ENCODE assay signal across 8 mouse cellular contexts in genomic region chr3:34080900-34081662, GRCm38 (mm10). TPM values are rescaled to one million over a fixed set of nuclear protein-coding genes. Genes with fewer than 3 reads are reported as not detected.
A peak's percentile ranks its signal among the peaks of the same experiment; 100 is the strongest.
DNase-seq lines count a peak whose midpoint lies in the region; ATAC-seq and TF ChIP-seq lines count a peak whose summit lies in the region.

TSS of gene Dnajc19 (minus strand) at chr3:34081321.

- H3K9ac ChIP-seq in heart, embryonic 11.5 days (ENCODE audit: low read depth, low read length) = peak within 1 kb of the TSS; percentile 90
- H3K9ac ChIP-seq in kidney, embryonic 16.5 days (replicated peaks; ENCODE audit: low read length) = peak within 1 kb of the TSS; percentile 88
- peak within 1 kb of the TSS; percentile 96 for H3K9ac ChIP-seq in liver, adult 2 months (ENCODE audit: low read depth, low read length)

- peaks cover 32% of the 10 kb centered on the region for H3K36me3 ChIP-seq in C2C12 (ENCODE audit: control insufficient read depth, insufficient read depth)
- H3K36me3 ChIP-seq in erythroblast, embryonic 14.5 days (ENCODE audit: control insufficient read depth) = peaks cover 33% of the 10 kb centered on the region
- H3K36me3 ChIP-seq in heart, embryonic 11.5 days (ENCODE audit: control insufficient read depth, insufficient read depth, low read length) = peaks cover 4% of the 10 kb centered on the region; the same call in 1 of the 2 replicates
- peaks cover 6% of the 10 kb centered on the region; the same call in 1 of the 2 replicates for H3K36me3 ChIP-seq in kidney, embryonic 16.5 days (ENCODE audit: insufficient read depth, low read length)
- H3K36me3 ChIP-seq in liver, adult 2 months (ENCODE audit: control insufficient read depth, insufficient read depth, low read length) = peaks cover 22% of the 10 kb centered on the region
- H3K36me3 ChIP-seq in myocyte (ENCODE audit: control insufficient read depth, insufficient read depth) = peaks cover 4% of the 10 kb centered on the region
- H3K36me3 ChIP-seq in splenic B cell, adult 2 months (ENCODE audit: control insufficient read depth, insufficient read depth, low read length, poor library complexity, severe bottlenecking) = no peaks in the 10 kb centered on the region

- peaks cover 9% of the 10 kb centered on the region for H3K79me2 ChIP-seq in C2C12 (ENCODE audit: control insufficient read depth, insufficient read depth)
- peaks cover 2% of the 10 kb centered on the region; the same call in 1 of the 2 replicates for H3K79me2 ChIP-seq in liver, adult 2 months (ENCODE audit: control insufficient read depth, insufficient read depth, low read length)
- H3K79me2 ChIP-seq in myocyte (ENCODE audit: control insufficient read depth, insufficient read depth) = no peaks in the 10 kb centered on the region

- no peaks in the 10 kb centered on the region for H3K9me3 ChIP-seq in erythroblast, embryonic 14.5 days (ENCODE audit: control insufficient read depth, low read length)
- H3K9me3 ChIP-seq in heart, embryonic 11.5 days (replicated peaks; ENCODE audit: control insufficient read depth, low read length) = no peaks in the 10 kb centered on the region
- no peaks in the 10 kb centered on the region for H3K9me3 ChIP-seq in kidney, embryonic 16.5 days (ENCODE audit: low read length)

- H3ac ChIP-seq in C2C12 (ENCODE audit: control insufficient read depth, insufficient read length, low read depth) (peak within 1 kb of the TSS; percentile 87), myocyte (ENCODE audit: control insufficient read depth, insufficient read length) (peak within 1 kb of the TSS; percentile 15)

- H3K27me3 ChIP-seq in C2C12 (ENCODE audit: control insufficient read depth, insufficient read depth, insufficient read length) = no peaks in the 10 kb centered on the region
- H3K27me3 ChIP-seq in erythroblast, embryonic 14.5 days (ENCODE audit: control insufficient read depth) = no peaks in the 10 kb centered on the region
- H3K27me3 ChIP-seq in heart, embryonic 11.5 days (ENCODE audit: control insufficient read depth, insufficient read depth, low read length) = no peaks in the 10 kb centered on the region
- H3K27me3 ChIP-seq in kidney, embryonic 16.5 days (ENCODE audit: insufficient read depth, low read length) = no peaks in the 10 kb centered on the region
- H3K27me3 ChIP-seq in liver, adult 2 months (ENCODE audit: control insufficient read depth, insufficient read depth, low read length) = no peaks in the 10 kb centered on the region
- no peaks in the 10 kb centered on the region for H3K27me3 ChIP-seq in myocyte (ENCODE audit: control insufficient read depth, insufficient read depth, insufficient read length)
- no peaks in the 10 kb centered on the region for H3K27me3 ChIP-seq in splenic B cell, adult 2 months (ENCODE audit: control insufficient read depth, insufficient read depth, low read length, poor library complexity, severe bottlenecking)

- peaks cover 45% of the 10 kb centered on the region for H3K4me1 ChIP-seq in erythroblast, embryonic 14.5 days (ENCODE audit: control insufficient read depth)
- peaks cover 5% of the 10 kb centered on the region; the same call in 1 of the 2 replicates for H3K4me1 ChIP-seq in heart, embryonic 11.5 days (ENCODE audit: control insufficient read depth, insufficient read depth, low read length)
- peaks cover 9% of the 10 kb centered on the region; the same call in 1 of the 2 replicates for H3K4me1 ChIP-seq in kidney, embryonic 16.5 days (ENCODE audit: insufficient read depth, low read length)
- peaks cover 11% of the 10 kb centered on the region for H3K4me1 ChIP-seq in liver, adult 2 months (ENCODE audit: control insufficient read depth, insufficient read depth, low read length)

- peak; percentile 70; the same call in 1 of the 2 replicates for TF ChIP-seq POLR2A in brain, embryonic 14.5 days (IDR thresholded peaks at IDR 0.05; ENCODE audit: borderline replicate concordance, extremely low read depth, insufficient read depth, insufficient read length, poor library complexity, severe bottlenecking)
- peak; percentile 78 for TF ChIP-seq POLR2A in liver, adult 2 months (IDR thresholded peaks at IDR 0.05; ENCODE audit: extremely low read depth, insufficient read depth, low read length)
- TF ChIP-seq POLR2A in myocyte (IDR thresholded peaks at IDR 0.05; ENCODE audit: insufficient read length, low read depth) = peak; percentile 94

- DNase-seq in brain, embryonic 14.5 days (ENCODE audit: low read depth) = peak; percentile 98
- peak; percentile 91 for DNase-seq in liver, adult 2 months (ENCODE audit: extremely low read depth, low read depth, low spot score)
- peak; percentile 91 for DNase-seq in splenic B cell, adult 2 months (ENCODE audit: low read depth, low spot score)

- H3K4me2 ChIP-seq in heart, embryonic 11.5 days = peak within 1 kb of the TSS; percentile 70
- H3K4me2 ChIP-seq in kidney, embryonic 16.5 days (replicated peaks; ENCODE audit: low read depth, low read length) = peak within 1 kb of the TSS; percentile 49
- H3K4me2 ChIP-seq in myocyte (ENCODE audit: low read depth) = peak within 1 kb of the TSS; percentile 85

- 1% methylated on average over 50 of the region's 50 CpGs for WGBS in heart, embryonic 11.5 days (ENCODE audit: insufficient replicate concordance)
- under 1% methylated on average over 50 of the region's 50 CpGs for whole genome bisulfite sequencing in kidney, embryonic 16.5 days
- under 1% methylated on average over 50 of the region's 50 CpGs for WGBS in liver, adult 2 months

- H3K79me3 ChIP-seq in C2C12 (ENCODE audit: low read depth) = no peaks in the 10 kb centered on the region

- peak; percentile 87 for ATAC-seq in heart, embryonic 11.5 days (replicated peaks; ENCODE audit: insufficient number of reproducible peaks, low FRiP score, low TSS enrichment)
- peak; percentile 96 for ATAC-seq in kidney, embryonic 16.5 days (ENCODE audit: low FRiP score, low TSS enrichment)

- H3K27ac ChIP-seq in heart, embryonic 11.5 days (ENCODE audit: low read depth, low read length) = peak within 1 kb of the TSS; percentile 80
- H3K27ac ChIP-seq in kidney, embryonic 16.5 days (ENCODE audit: low read length) = peak within 1 kb of the TSS; percentile 55; the same call in 1 of the 2 replicates
- peak within 1 kb of the TSS; percentile 83 for H3K27ac ChIP-seq in liver, adult 2 months (replicated peaks; ENCODE audit: insufficient read depth, low read depth, low read length)

- no peak for TF ChIP-seq CTCF in C2C12 (IDR thresholded peaks at IDR 0.05; ENCODE audit: control insufficient read depth, insufficient read depth, insufficient read length)
- TF ChIP-seq CTCF in brain, embryonic 14.5 days (IDR thresholded peaks at IDR 0.05; ENCODE audit: borderline replicate concordance, extremely low read depth, insufficient read depth, insufficient read length) = no peak
- TF ChIP-seq CTCF in liver, adult 2 months (IDR thresholded peaks at IDR 0.05; ENCODE audit: low read depth, low read length) = no peak

- H3K4me3 ChIP-seq in C2C12 (ENCODE audit: insufficient read depth, poor library complexity, severe bottlenecking) (peak within 1 kb of the TSS; percentile 75), myocyte (peak within 1 kb of the TSS; percentile 55)
- peak within 1 kb of the TSS; percentile 70 for H3K4me3 ChIP-seq in erythroblast, embryonic 14.5 days (replicated peaks)
- peak within 1 kb of the TSS; percentile 83 for H3K4me3 ChIP-seq in heart, embryonic 11.5 days (ENCODE audit: low read depth, low read length)
- H3K4me3 ChIP-seq in kidney, embryonic 16.5 days (ENCODE audit: low read length) = peak within 1 kb of the TSS; percentile 67
- peak within 1 kb of the TSS; percentile 94 for H3K4me3 ChIP-seq in liver, adult 2 months (ENCODE audit: insufficient read depth, low read depth, low read length)

TF ChIP-seq in C2C12, 6 proteins besides CTCF, POLR2A, EP300 and RAD21:
- TF ChIP-seq MAX (IDR thresholded peaks at IDR 0.05) (no peak), USF1 (IDR thresholded peaks at IDR 0.05; ENCODE audit: low read depth) (no peak), MYOD1 (IDR thresholded peaks at IDR 0.05; ENCODE audit: control insufficient read depth, insufficient read length, low read depth) (no peak), CEBPB (IDR thresholded peaks at IDR 0.05; ENCODE audit: low read depth) (no peak), MYOG (IDR thresholded peaks at IDR 0.05; ENCODE audit: control insufficient read depth, extremely low read depth, insufficient read length) (no peak), FOSL1 (IDR thresholded peaks at IDR 0.05; ENCODE audit: insufficient read depth, low read length, poor library complexity, severe bottlenecking) (no peak)

TF ChIP-seq in myocyte, 11 proteins besides CTCF, POLR2A, EP300 and RAD21:
- TF ChIP-seq E2F4 (IDR thresholded peaks at IDR 0.05; ENCODE audit: insufficient read depth) (peak; percentile 44), POLR2AphosphoS2 (IDR thresholded peaks at IDR 0.05; ENCODE audit: insufficient read length, low read depth) (peak; percentile 96), MYOG (IDR thresholded peaks at IDR 0.05; ENCODE audit: control insufficient read depth in 1 of 3, insufficient read depth in 1 of 3, insufficient read length in 2 of 3, low read depth in 2 of 3) (peak in 2 of 3 experiments; percentile 7 to 56), TCF12 (IDR thresholded peaks at IDR 0.05; ENCODE audit: insufficient read depth, poor library complexity, severe bottlenecking) (no peak), MYOD1 (IDR thresholded peaks at IDR 0.05; ENCODE audit: control insufficient read depth in 1 of 3, insufficient read length in 2 of 3, low read depth in 2 of 3) (peak in 1 of 3 experiments; percentile 20), MAX (IDR thresholded peaks at IDR 0.05; ENCODE audit: low read depth) (no peak), TCF3 (IDR thresholded peaks at IDR 0.05; ENCODE audit: insufficient read length, low read depth) (no peak), SRF (IDR thresholded peaks at IDR 0.05; ENCODE audit: control insufficient read depth, insufficient read length, low read depth) (peak; percentile 58)

RNA-seq across cellular contexts. Expression of gene Dnajc19, which starts in this region (rescaled TPM):
- 76.1 TPM for polyA plus RNA-seq in C2C12 (2012; fragmentation: generic; extraction: Trizol)
- 67.8 and 88.5 TPM in 2 replicates for polyA plus RNA-seq in brain, embryonic 14.5 days (2012; rRNA removed)
- polyA plus RNA-seq in erythroblast, embryonic 14.5 days (2012) = 4.4 and 5.7 TPM in 2 replicates
- polyA plus RNA-seq in heart, embryonic 11.5 days (2014; fragmentation: Nextera tagmentation; extraction: Ambion mirVana) = 142 and 146 TPM in 2 replicates
- 131 and 147 TPM in 2 replicates for polyA plus RNA-seq in kidney, embryonic 16.5 days (2015; fragmentation: Nextera tagmentation; extraction: Ambion mirVana)
- 140 and 160 TPM in 2 replicates for total RNA-seq in liver, adult 2 months (2014; rRNA removed)
- 129 and 148 TPM in 2 replicates for polyA plus RNA-seq in liver, adult 2 months (2012; rRNA removed)
- 47.7 TPM for polyA plus RNA-seq in myocyte (2012; fragmentation: generic; extraction: Trizol)

Comparison
In these comparisons a context has a peak if more than half of its experiments do, and no peak if none do; other contexts are left out.
1. Peak in every context shown above with its lines: DNase-seq, ATAC-seq, H3K4me3 ChIP-seq and H3K27ac ChIP-seq.